Mouse (Mus musculus): ENCODE measurements around the gene Ppm1h.
"Not testable (repeated sequence)": the region's sequence is repeated elsewhere in the genome, so short reads cannot be mapped to it uniquely, and the experiment has no call there.

The Ppm1h gene

GRCm38 (mm10) chr10:122924571-122924970, 246.0 kb downstream of the Ppm1h start:
- in situ Hi-C loops (cut with MboI; ENCODE audit: low pct_unique_long_range_greater_than_20kb in 1 of 2, low sequenced_read_pairs in 2 of 2, unreplicated experiment in 1 of 2), result not testable (repeated sequence)

- in situ Hi-C loops (cut with MboI; ENCODE audit: low pct_unique_long_range_greater_than_20kb in 1 of 2, low sequenced_read_pairs in 2 of 2, unreplicated experiment in 1 of 2), result no loop called here
Observed at GRCm38 (mm10) chr10:122926275-122926674, 247.7 kb downstream of the Ppm1h start.

- in situ Hi-C loops (cut with MboI; ENCODE audit: low pct_unique_long_range_greater_than_20kb in 1 of 2, low sequenced_read_pairs in 2 of 2, unreplicated experiment in 1 of 2), result no loop called here
Observed at GRCm38 (mm10) chr10:122930520-122930919, 252.0 kb downstream of the Ppm1h start.

GRCm38 (mm10) chr10:122931193-122931832, 252.8 kb downstream of the Ppm1h start:
- in situ Hi-C loops (cut with MboI; ENCODE audit: low pct_unique_long_range_greater_than_20kb in 1 of 2, low sequenced_read_pairs in 2 of 2, unreplicated experiment in 1 of 2), result no loop called here

- in situ Hi-C loops (cut with MboI; ENCODE audit: low pct_unique_long_range_greater_than_20kb in 1 of 2, low sequenced_read_pairs in 2 of 2, unreplicated experiment in 1 of 2), result no loop called here
Observed at GRCm38 (mm10) chr10:122931851-122932550, 253.4 kb downstream of the Ppm1h start.

- in situ Hi-C loops (cut with MboI; ENCODE audit: low pct_unique_long_range_greater_than_20kb in 1 of 2, low sequenced_read_pairs in 2 of 2, unreplicated experiment in 1 of 2), result no loop called here
Observed at GRCm38 (mm10) chr10:122933053-122933838, 254.7 kb downstream of the Ppm1h start.

GRCm38 (mm10) chr10:122935406-122935805, 256.8 kb downstream of the Ppm1h start:
- in situ Hi-C loops (cut with MboI; ENCODE audit: low pct_unique_long_range_greater_than_20kb in 1 of 2, low sequenced_read_pairs in 2 of 2, unreplicated experiment in 1 of 2), result not testable (repeated sequence)

- in situ Hi-C loops (cut with MboI; ENCODE audit: low pct_unique_long_range_greater_than_20kb in 1 of 2, low sequenced_read_pairs in 2 of 2, unreplicated experiment in 1 of 2), result not testable (repeated sequence)
Observed at GRCm38 (mm10) chr10:122937380-122937779, 258.8 kb downstream of the Ppm1h start.

GRCm38 (mm10) chr10:122939546-122939945, 261.0 kb downstream of the Ppm1h start:
- in situ Hi-C loops (cut with MboI; ENCODE audit: low pct_unique_long_range_greater_than_20kb in 1 of 2, low sequenced_read_pairs in 2 of 2, unreplicated experiment in 1 of 2), result no loop called here

GRCm38 (mm10) chr10:122942771-122943170, 264.2 kb downstream of the Ppm1h start:
- in situ Hi-C loops (cut with MboI; ENCODE audit: low pct_unique_long_range_greater_than_20kb in 1 of 2, low sequenced_read_pairs in 2 of 2, unreplicated experiment in 1 of 2), result no loop called here

- in situ Hi-C loops (cut with MboI; ENCODE audit: low pct_unique_long_range_greater_than_20kb in 1 of 2, low sequenced_read_pairs in 2 of 2, unreplicated experiment in 1 of 2), result no loop called here
Observed at GRCm38 (mm10) chr10:122943824-122944223, 265.3 kb downstream of the Ppm1h start.

- in situ Hi-C loops (cut with MboI; ENCODE audit: low pct_unique_long_range_greater_than_20kb in 1 of 2, low sequenced_read_pairs in 2 of 2, unreplicated experiment in 1 of 2), result no loop called here
Observed at GRCm38 (mm10) chr10:122944888-122945287, 266.3 kb downstream of the Ppm1h start.

GRCm38 (mm10) chr10:122950966-122951365, 272.4 kb downstream of the Ppm1h start:
- in situ Hi-C loops (cut with MboI; ENCODE audit: low pct_unique_long_range_greater_than_20kb in 1 of 2, low sequenced_read_pairs in 2 of 2, unreplicated experiment in 1 of 2), result no loop called here

- in situ Hi-C loops (cut with MboI; ENCODE audit: low pct_unique_long_range_greater_than_20kb in 1 of 2, low sequenced_read_pairs in 2 of 2, unreplicated experiment in 1 of 2), result no loop called here
Observed at GRCm38 (mm10) chr10:122953576-122953975, 275.0 kb downstream of the Ppm1h start.

- in situ Hi-C loops (cut with MboI; ENCODE audit: low pct_unique_long_range_greater_than_20kb in 1 of 2, low sequenced_read_pairs in 2 of 2, unreplicated experiment in 1 of 2), result no loop called here
Observed at GRCm38 (mm10) chr10:122957918-122958317, 279.4 kb downstream of the Ppm1h start.

GRCm38 (mm10) chr10:122958699-122959098, 280.1 kb downstream of the Ppm1h start:
- in situ Hi-C loops (cut with MboI; ENCODE audit: low pct_unique_long_range_greater_than_20kb in 1 of 2, low sequenced_read_pairs in 2 of 2, unreplicated experiment in 1 of 2), result no loop called here

- in situ Hi-C loops (cut with MboI; ENCODE audit: low pct_unique_long_range_greater_than_20kb in 1 of 2, low sequenced_read_pairs in 2 of 2, unreplicated experiment in 1 of 2), result no loop called here
Observed at GRCm38 (mm10) chr10:122960216-122960615, 281.7 kb downstream of the Ppm1h start.

GRCm38 (mm10) chr10:122960738-122961137, 282.2 kb downstream of the Ppm1h start:
- in situ Hi-C loops (cut with MboI; ENCODE audit: low pct_unique_long_range_greater_than_20kb in 1 of 2, low sequenced_read_pairs in 2 of 2, unreplicated experiment in 1 of 2), result no loop called here

GRCm38 (mm10) chr10:122961494-122961893, 282.9 kb downstream of the Ppm1h start:
- in situ Hi-C loops (cut with MboI; ENCODE audit: low pct_unique_long_range_greater_than_20kb in 1 of 2, low sequenced_read_pairs in 2 of 2, unreplicated experiment in 1 of 2), result no loop called here
